Mouse (Mus musculus): ENCODE measurements around the gene Hist1h3a.

GRCm38 (mm10) chr13:23724239-23724638 is 37.9 kb downstream of the Hist1h3a start:
- TF ChIP-seq GATA1 (IDR thresholded peaks at IDR 0.05; ENCODE audit: borderline replicate concordance, low read length): no peak
- no peak for TF ChIP-seq FLI1 (IDR thresholded peaks at IDR 0.05; ENCODE audit: low read length)
